Mouse (Mus musculus) embryo, embryonic 11 days (tissue): ENCODE data around the gene Gm14214.

Experiments
- DNase-seq: peaks from one replicate; pipeline ENCODE4 v3.0.0-alpha.2; 2015

Gm14214 gene

GRCm38 (mm10) chr2:154720315-154720714 is 49.5 kb downstream of the Gm14214 start:
- DNase-seq, result no peak
